ENCODE assay signal across 9 mouse cellular contexts in genomic region chr4:22490016-22490638, GRCm38 (mm10). TPM values are rescaled to one million over a fixed set of nuclear protein-coding genes. Genes with fewer than 3 reads are reported as not detected.
DNase-seq lines count a peak whose midpoint lies in the region; ATAC-seq and TF ChIP-seq lines count a peak whose summit lies in the region.
"Had no signal": no experiment of that assay in that cellular context is flagged by ENCODE, and none has a peak within 500 bp of the region (broad histone marks: within the 10 kb centered on the region; RNA-seq: fewer than 3 reads in every experiment).

No protein-coding gene starts in this region.

- peak overlapping the region; percentile 98 for H3K4me2 ChIP-seq in heart, embryonic 12.5 days
- H3K4me2 ChIP-seq in liver, embryonic 13.5 days = peak overlapping the region; percentile 48

- intact Hi-C loops in gastrocnemius, postnatal 36 days (cut with DNase I) = no loop called here

- peaks cover 38% of the 10 kb centered on the region for H3K4me1 ChIP-seq in heart, embryonic 12.5 days (replicated peaks)
- 0 out of 2 replicates have a peak, but pooled peaks cover 6% of the 10 kb centered on the region for H3K4me1 ChIP-seq in liver, embryonic 13.5 days (replicated peaks)

- TF ChIP-seq CTCF in brain, embryonic 14.5 days (IDR thresholded peaks at IDR 0.05; ENCODE audit: borderline replicate concordance, extremely low read depth, insufficient read depth, insufficient read length) = no peak

- H3K27ac ChIP-seq in heart, embryonic 12.5 days (ENCODE audit: poor library complexity, severe bottlenecking) = no peak overlapping the region
- no peak overlapping the region for H3K27ac ChIP-seq in liver, embryonic 13.5 days

- no peak for TF ChIP-seq POLR2A in brain, embryonic 14.5 days (IDR thresholded peaks at IDR 0.05; ENCODE audit: borderline replicate concordance, extremely low read depth, insufficient read depth, insufficient read length, poor library complexity, severe bottlenecking)

- ATAC-seq in heart, embryonic 12.5 days (ENCODE audit: insufficient number of reproducible peaks, low FRiP score) = no peak
- peak; percentile 61 for ATAC-seq in granulocyte monocyte progenitor cell, adult 5-6 weeks (replicated peaks; ENCODE audit: poor library complexity, severe bottlenecking)
- no peak for ATAC-seq in liver, embryonic 13.5 days (ENCODE audit: low read depth)

- peak overlapping the region; percentile 35 for H3K9ac ChIP-seq in heart, embryonic 12.5 days
- no peak overlapping the region for H3K9ac ChIP-seq in liver, embryonic 13.5 days

- peak overlapping the region; percentile 61 for H3K4me3 ChIP-seq in heart, embryonic 12.5 days
- peak overlapping the region; percentile 36 for H3K4me3 ChIP-seq in liver, embryonic 13.5 days (replicated peaks)

- peaks cover 84% of the 10 kb centered on the region for H3K27me3 ChIP-seq in heart, embryonic 12.5 days (replicated peaks)
- peaks cover 98% of the 10 kb centered on the region for H3K27me3 ChIP-seq in liver, embryonic 13.5 days

- no peaks in the 10 kb centered on the region for H3K9me3 ChIP-seq in heart, embryonic 12.5 days (replicated peaks)
- H3K9me3 ChIP-seq in liver, embryonic 13.5 days (replicated peaks) = no peaks in the 10 kb centered on the region

- WGBS in heart, embryonic 12.5 days = under 1% methylated on average over 36 of the region's 36 CpGs
- WGBS in liver, embryonic 13.5 days (ENCODE audit: insufficient replicate concordance) = under 1% methylated on average over 36 of the region's 36 CpGs

- no peaks in the 10 kb centered on the region for H3K36me3 ChIP-seq in heart, embryonic 12.5 days
- no peaks in the 10 kb centered on the region for H3K36me3 ChIP-seq in liver, embryonic 13.5 days

- no peak for DNase-seq in heart, adult 9 months (ENCODE audit: low spot score in 2 of 2)
- DNase-seq in brain, embryonic 14.5 days (ENCODE audit: low read depth) = peak; percentile 82
- DNase-seq in liver, embryonic 13.5 days = no peak
- DNase-seq in right cerebral cortex, adult 2 months (ENCODE audit: low spot score in 2 of 2) = peak; percentile 60 to 61
- no peak for DNase-seq in gastrocnemius, postnatal 36 days
- no peak for DNase-seq in thymus, postnatal 4 days

RNA-seq across cellular contexts. Expression of gene Pou3f2, which starts 2.0 kb away (rescaled TPM):
- polyA plus RNA-seq in heart, embryonic 12.5 days (2016; fragmentation: Nextera tagmentation; extraction: Ambion mirVana) = 0.18 TPM in 1 of 2 replicates, not detected in the other
- polyA plus RNA-seq in brain, embryonic 14.5 days (2012; rRNA removed) = 38.3 and 46.4 TPM in 2 replicates
- total RNA-seq in granulocyte monocyte progenitor cell, adult 5-6 weeks (2014; fragmentation: Nextera tagmentation) = not detected in 2 replicates
- not detected in 2 replicates for total RNA-seq in granulocyte monocyte progenitor cell, adult 5-6 weeks (2017)
- polyA plus RNA-seq in liver, embryonic 13.5 days (2015; fragmentation: Nextera tagmentation; extraction: Ambion mirVana) = 0.01 and 0.06 TPM in 2 replicates
- total RNA-seq in gastrocnemius, postnatal 36 days (2021) = not detected
- total RNA-seq: heart, postnatal 10 days had no signal

Comparison
In these comparisons a context has a peak if more than half of its experiments do, and no peak if none do; other contexts are left out.
1. DNase-seq: peak in brain, embryonic 14.5 days (single experiment) and right cerebral cortex, adult 2 months (2 of 2); none in heart, adult 9 months (0 of 2), liver, embryonic 13.5 days (single experiment), gastrocnemius, postnatal 36 days (0 of 2) and thymus, postnatal 4 days (single experiment).
2. RNA of gene Pou3f2, which starts 2.0 kb away (polyA plus RNA-seq): 38.3 to 46.4 TPM in brain, embryonic 14.5 days; 0.18 TPM in heart, embryonic 12.5 days and 0.01 to 0.06 TPM in liver, embryonic 13.5 days; every median in the first group is over 10 times any median in the second.